Mouse (Mus musculus) lung, embryonic 14.5 days (tissue): Measurements from ENCODE around the gene Ppt2. TPM values are rescaled to one million over a fixed set of nuclear protein-coding genes. Genes with fewer than 3 reads are reported as not detected.
A peak's percentile ranks its signal among the peaks of the same experiment; 100 is the strongest.

Experiments
- ATAC-seq: fragments of 200-750 bp; cut with Nextera tagmentation; 2 replicates; pipeline ENCODE4 v1.8.0; 2017; ENCODE audit warnings: mild to moderate bottlenecking, moderate TSS enrichment, moderate library complexity; ENCODE audit not compliant: insufficient read depth
- DNase-seq: peaks from one replicate; pipeline ENCODE4 v3.0.0-alpha.2; 2015
- H3K27ac ChIP-seq: fragments of 300-500 bp; sonication (generic); 2 replicates; pipeline ENCODE4 v1.5.1; 2014; ENCODE audit warnings: low read depth, mild to moderate bottlenecking, moderate library complexity
- H3K27me3 ChIP-seq: fragments of 300-500 bp; sonication (generic); 2 replicates; pipeline ENCODE4 v1.6.1; 2014; ENCODE audit warnings: low read length, control low read depth; ENCODE audit not compliant: insufficient read depth
- H3K36me3 ChIP-seq: fragments of 300-500 bp; sonication (generic); 2 replicates; pipeline ENCODE4 v1.6.1; 2014; ENCODE audit warnings: control low read depth; ENCODE audit not compliant: insufficient read depth
- H3K4me1 ChIP-seq: fragments of 300-500 bp; sonication (generic); 2 replicates; pipeline ENCODE4 v1.6.1; 2014; ENCODE audit warnings: antibody characterized with exemption, control low read depth; ENCODE audit not compliant: insufficient read depth
- H3K4me2 ChIP-seq: fragments of 300-500 bp; sonication (generic); 2 replicates; pipeline ENCODE4 v1.6.1; 2014; ENCODE audit warnings: mild to moderate bottlenecking
- H3K4me3 ChIP-seq: fragments of 300-500 bp; sonication (generic); 2 replicates; pipeline ENCODE4 v1.5.1; 2014; ENCODE audit warnings: low read depth, low read length
- H3K9ac ChIP-seq: fragments of 300-500 bp; sonication (generic); 2 replicates; pipeline ENCODE4 v1.6.1; 2014
- H3K9me3 ChIP-seq: fragments of 300-500 bp; sonication (generic); 2 replicates; pipeline ENCODE4 v1.6.1; 2016; ENCODE audit warnings: low read depth, low read length, control low read depth
- CTCF ChIP-seq: IDR thresholded peaks from 2 replicates; pipeline ENCODE4 v1.5.1; 2016; ENCODE audit warnings: antibody characterized with exemption, low read depth
- WGBS: fragments of 180-500 bp; shearing (Covaris S2); extraction: QIAGEN DNeasy Blood & Tissue Kit; methylation state at CpG from one replicate; pipeline ENCODE4 v1.1.7; 2014; 5-methylcytosine and 5-hydroxymethylcytosine counted together
- polyA plus RNA-seq: library from polyadenylated mRNA; unstranded; fragments of >200 nt; fragmentation: Nextera tagmentation; extraction: Ambion mirVana; gene quantifications from 2 replicates; pipeline ENCODE4 v1.2.1, GENCODE M21; 2014

Gene Ppt2
- polyA plus RNA-seq, 1 experiment from 2014 or later, result 24.5 TPM

GRCm38 (mm10) chr17:34583397-34583796 is 44.9 kb downstream of the Ppt2 start:
- no peaks in the 10 kb centered on the region for H3K9me3 ChIP-seq
- H3K9ac ChIP-seq, result no peak overlapping the region
- no peak overlapping the region for H3K4me2 ChIP-seq
- ATAC-seq (no peak), DNase-seq (no peak)
- H3K4me1 ChIP-seq, result peaks cover 14% of the 10 kb centered on the region; the same call in 1 of the 2 replicates
- H3K4me3 ChIP-seq, result no peak overlapping the region
- no peak for TF ChIP-seq CTCF
- H3K27me3 ChIP-seq, result no peaks in the 10 kb centered on the region
- 56% methylated on average over 7 of the region's 7 CpGs for whole genome bisulfite sequencing
- no peak overlapping the region for H3K27ac ChIP-seq
- no peaks in the 10 kb centered on the region for H3K36me3 ChIP-seq

GRCm38 (mm10) chr17:34582528-34582927 is 45.8 kb downstream of the Ppt2 start:
- no peak for ATAC-seq

GRCm38 (mm10) chr17:34578070-34578469 is 50.2 kb downstream of the Ppt2 start:
- Histone ChIP-seq H3K4me2 (no peak overlapping the region), H3K27ac (no peak overlapping the region), H3K9me3 (no peaks in the 10 kb centered on the region), H3K9ac (no peak overlapping the region), H3K27me3 (no peaks in the 10 kb centered on the region), H3K4me3 (no peak overlapping the region), H3K4me1 (no peaks in the 10 kb centered on the region), H3K36me3 (0 out of 2 replicates have a peak, but pooled peaks cover 3% of the 10 kb centered on the region)
- 90% methylated on average over 3 of the region's 3 CpGs for WGBS
- no peak for TF ChIP-seq CTCF
- ATAC-seq (no peak), DNase-seq (no peak)

More at GRCm38 (mm10) chr17:34582528-34582927, 45.8 kb downstream of the Ppt2 start:
- H3K4me1 ChIP-seq, result 0 out of 2 replicates have a peak, but pooled peaks cover 9% of the 10 kb centered on the region
- no peak overlapping the region for H3K27ac ChIP-seq
- no peak for DNase-seq
- no peak overlapping the region for H3K9ac ChIP-seq
- H3K4me3 ChIP-seq, result no peak overlapping the region
- TF ChIP-seq CTCF, result no peak
- WGBS, result 79% methylated on average over 12 of the region's 12 CpGs
- no peak overlapping the region for H3K4me2 ChIP-seq
- no peaks in the 10 kb centered on the region for H3K36me3 ChIP-seq
- H3K9me3 ChIP-seq, result no peaks in the 10 kb centered on the region
- no peaks in the 10 kb centered on the region for H3K27me3 ChIP-seq

GRCm38 (mm10) chr17:34576577-34576976 is 51.7 kb downstream of the Ppt2 start:
- H3K9ac ChIP-seq, result no peak overlapping the region
- 47% methylated on average over 5 of the region's 5 CpGs for whole genome bisulfite sequencing
- H3K4me3 ChIP-seq, result no peak overlapping the region
- ATAC-seq (no peak), DNase-seq (peak; percentile 31)
- no peaks in the 10 kb centered on the region for H3K9me3 ChIP-seq
- no peak for TF ChIP-seq CTCF
- H3K36me3 ChIP-seq, result 0 out of 2 replicates have a peak, but pooled peaks cover 3% of the 10 kb centered on the region
- H3K27ac ChIP-seq, result no peak overlapping the region
- H3K27me3 ChIP-seq, result no peaks in the 10 kb centered on the region
- H3K4me1 ChIP-seq, result no peaks in the 10 kb centered on the region
- H3K4me2 ChIP-seq, result no peak overlapping the region

- Histone ChIP-seq H3K27ac (no peak overlapping the region), H3K9ac (no peak overlapping the region; the same call in 1 of the 2 replicates), H3K4me3 (no peak overlapping the region), H3K4me2 (no peak overlapping the region), H3K4me1 (no peaks in the 10 kb centered on the region), H3K36me3 (0 out of 2 replicates have a peak, but pooled peaks cover 2% of the 10 kb centered on the region), H3K9me3 (no peaks in the 10 kb centered on the region), H3K27me3 (no peaks in the 10 kb centered on the region)
- TF ChIP-seq CTCF, result peak; percentile 35
- no peak for ATAC-seq
- DNase-seq, result no peak
- 14% methylated on average over 15 of the region's 15 CpGs for WGBS
Measured at GRCm38 (mm10) chr17:34572361-34572760, 55.9 kb downstream of the Ppt2 start.

GRCm38 (mm10) chr17:34571875-34572274 is 56.4 kb downstream of the Ppt2 start:
- DNase-seq, result peak; percentile 19
- Histone ChIP-seq H3K4me1 (no peaks in the 10 kb centered on the region), H3K9ac (no peak overlapping the region), H3K27ac (no peak overlapping the region), H3K4me2 (no peak overlapping the region), H3K36me3 (no peaks in the 10 kb centered on the region), H3K4me3 (no peak overlapping the region), H3K9me3 (no peaks in the 10 kb centered on the region), H3K27me3 (no peaks in the 10 kb centered on the region)
- 16% methylated on average over 5 of the region's 5 CpGs for WGBS
- peak; percentile 69 for TF ChIP-seq CTCF
- ATAC-seq, result no peak

- TF ChIP-seq CTCF, result no peak
- Histone ChIP-seq H3K9me3 (no peaks in the 10 kb centered on the region), H3K27ac (no peak overlapping the region), H3K9ac (no peak overlapping the region), H3K4me1 (no peaks in the 10 kb centered on the region), H3K36me3 (no peaks in the 10 kb centered on the region), H3K4me3 (no peak overlapping the region), H3K27me3 (no peaks in the 10 kb centered on the region), H3K4me2 (no peak overlapping the region)
- no peak for DNase-seq
- no peak for ATAC-seq
- 62% methylated on average over 4 of the region's 4 CpGs for WGBS
Measured at GRCm38 (mm10) chr17:34569919-34570318, 58.4 kb downstream of the Ppt2 start.
